Mouse (Mus musculus): ENCODE results near the gene Eef1a1.

- TF ChIP-seq CTCF (IDR thresholded peaks at IDR 0.05; ENCODE audit: low read depth), result no peak
- no peak for TF ChIP-seq EP300 (IDR thresholded peaks at IDR 0.05; ENCODE audit: low read depth)
Observed at GRCm38 (mm10) chr9:78447973-78448873, 40.7 kb downstream of the Eef1a1 start, which contains the start of the genes Mto1 and Gm17324.
